Mouse (Mus musculus) megakaryocyte, embryonic 14.5 days (primary cell): ENCODE data around the gene Metap1.

Experiments
- FLI1 ChIP-seq: IDR thresholded peaks from 2 replicates; pipeline ENCODE4 v1.6.1; 2012; ENCODE audit warnings: low read length, inconsistent platforms, mixed read lengths
- GATA1 ChIP-seq: IDR thresholded peaks from 3 replicates; pipeline ENCODE4 v1.6.1; 2012; ENCODE audit warnings: mixed read lengths, low read length, inconsistent platforms, borderline replicate concordance

GRCm38 (mm10) chr3:138488584-138489326 lies 560 bp downstream of the Metap1 start:
- TF ChIP-seq GATA1 (no peak), FLI1 (no peak)
